8 mouse cellular contexts compared by ENCODE assay signal in the genomic region with DNA sequence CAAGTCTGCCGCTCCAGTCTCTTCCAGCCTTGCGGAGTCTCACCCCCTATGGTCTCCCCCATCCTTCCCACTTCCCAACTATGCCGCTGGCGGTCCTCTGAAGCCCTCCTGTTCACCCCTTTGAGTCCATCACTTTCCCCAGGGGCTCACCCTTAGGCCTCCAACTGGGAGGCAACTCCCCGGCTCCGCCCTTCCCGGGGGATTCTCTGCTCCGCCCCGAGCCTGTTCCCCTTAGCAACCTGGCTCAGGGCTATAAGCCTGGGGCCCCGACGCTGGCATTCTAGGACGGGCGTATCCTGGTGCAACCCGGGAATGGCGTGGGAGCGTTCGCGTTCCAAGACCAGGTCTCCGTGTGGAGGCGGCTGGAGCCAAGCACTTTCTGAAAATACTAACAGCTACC. TPM values are rescaled to one million over a fixed set of nuclear protein-coding genes. Genes with fewer than 3 reads are reported as not detected.
DNase-seq lines count a peak whose midpoint lies in the region; ATAC-seq lines count a peak whose summit lies in the region.

Cd82 (minus strand) TSS at position 381 of the 400 bp plus-strand sequence.

- H3K4me1 ChIP-seq in heart, embryonic 16.5 days (ENCODE audit: control insufficient read depth, insufficient read depth, low read length), result peaks cover 24% of the 10 kb centered on the region
- peaks cover 38% of the 10 kb centered on the region for H3K4me1 ChIP-seq in lung, embryonic 16.5 days (replicated peaks; ENCODE audit: control insufficient read depth, insufficient read depth, low read length)

- H3K9me3 ChIP-seq in heart, embryonic 16.5 days (replicated peaks; ENCODE audit: control insufficient read depth, low read length), result no peaks in the 10 kb centered on the region
- no peaks in the 10 kb centered on the region for H3K9me3 ChIP-seq in lung, embryonic 16.5 days (ENCODE audit: control insufficient read depth, low read length)

- H3K4me2 ChIP-seq in heart, embryonic 16.5 days (ENCODE audit: low read depth, low read length), result peak within 1 kb of the TSS; percentile 94
- peak within 1 kb of the TSS; percentile 92 for H3K4me2 ChIP-seq in lung, embryonic 16.5 days (ENCODE audit: low read depth, low read length)

- H3K27me3 ChIP-seq in heart, embryonic 16.5 days (ENCODE audit: control insufficient read depth, insufficient read depth, low read length), result no peaks in the 10 kb centered on the region
- H3K27me3 ChIP-seq in lung, embryonic 16.5 days (ENCODE audit: control insufficient read depth, insufficient read depth, low read depth, low read length), result no peaks in the 10 kb centered on the region

- H3K4me3 ChIP-seq in heart, embryonic 16.5 days (ENCODE audit: low read length), result peak within 1 kb of the TSS; percentile 67
- peak within 1 kb of the TSS; percentile 71 for H3K4me3 ChIP-seq in lung, embryonic 16.5 days (ENCODE audit: low read length)

- ATAC-seq in CD4-positive, CD25-positive, alpha-beta regulatory T cell, adult 4 months, result no peak
- no peak for ATAC-seq in activated CD4-positive, CD25-positive, alpha-beta regulatory T cell, adult 4 months
- peak; percentile 71 for ATAC-seq in erythroid progenitor cell, adult 5-6 weeks (replicated peaks; ENCODE audit: low FRiP score, poor library complexity, severe bottlenecking)
- peak; percentile 80 for ATAC-seq in heart, embryonic 16.5 days (replicated peaks; ENCODE audit: extremely low read depth, insufficient read depth, low FRiP score)
- peak; percentile 89 for ATAC-seq in lung, embryonic 16.5 days (ENCODE audit: low read depth)

- DNase-seq in kidney, postnatal 36 days, result peak; percentile 75
- DNase-seq in ovary, postnatal 14 days (ENCODE audit: low spot score), result peak; percentile 75
- DNase-seq in right cerebral cortex, postnatal 4 days, result no peak

- peak within 1 kb of the TSS; percentile 79 for H3K9ac ChIP-seq in heart, embryonic 16.5 days (ENCODE audit: low read length)
- peak within 1 kb of the TSS; percentile 76 for H3K9ac ChIP-seq in lung, embryonic 16.5 days (ENCODE audit: low read length)

- WGBS in heart, embryonic 16.5 days, result 3% methylated on average over 20 of the region's 20 CpGs
- 3% methylated on average over 20 of the region's 20 CpGs for WGBS in lung, embryonic 16.5 days

- H3K27ac ChIP-seq in heart, embryonic 16.5 days (ENCODE audit: low read length), result peak within 1 kb of the TSS; percentile 78
- peak within 1 kb of the TSS; percentile 97 for H3K27ac ChIP-seq in lung, embryonic 16.5 days (ENCODE audit: low read length)

- H3K36me3 ChIP-seq in heart, embryonic 16.5 days (ENCODE audit: control insufficient read depth, insufficient read depth), result no peaks in the 10 kb centered on the region
- no peaks in the 10 kb centered on the region for H3K36me3 ChIP-seq in lung, embryonic 16.5 days (ENCODE audit: control insufficient read depth, insufficient read depth, low read length)

RNA-seq across cellular contexts. Expression of gene Cd82, which starts in this region (rescaled TPM):
- polyA plus RNA-seq in CD4-positive, CD25-positive, alpha-beta regulatory T cell, adult 4 months (2017; shearing (Covaris generic)), result 1,000 to 10,000 TPM in 1 of 2 experiments, 100 to 1,000 TPM in 1; 432 to 1,042 TPM
- 100 to 1,000 TPM; 408 to 719 TPM for polyA plus RNA-seq in activated CD4-positive, CD25-positive, alpha-beta regulatory T cell, adult 4 months (2017; shearing (Covaris generic))
- total RNA-seq in erythroid progenitor cell, adult 5-6 weeks (2015; ENCODE audit: low replicate concordance), result 310 and 373 TPM in 2 replicates
- total RNA-seq in erythroid progenitor cell, adult 5-6 weeks (2017; ENCODE audit: low replicate concordance), result 342 and 415 TPM in 2 replicates
- polyA plus RNA-seq in heart, embryonic 16.5 days (2015; fragmentation: Nextera tagmentation; extraction: Ambion mirVana), result 47.6 and 58.8 TPM in 2 replicates
- polyA plus RNA-seq in lung, embryonic 16.5 days (2015; fragmentation: Nextera tagmentation; extraction: Ambion mirVana), result 63.6 and 81.5 TPM in 2 replicates

Comparison
In these comparisons a context has a peak if more than half of its experiments do, and no peak if none do; other contexts are left out.
1. ATAC-seq: peak in erythroid progenitor cell, adult 5-6 weeks (single experiment), heart, embryonic 16.5 days (single experiment) and lung, embryonic 16.5 days (single experiment); none in CD4-positive, CD25-positive, alpha-beta regulatory T cell, adult 4 months (single experiment) and activated CD4-positive, CD25-positive, alpha-beta regulatory T cell, adult 4 months (single experiment).